In genomic region chr13:65278383-65279341, GRCm38 (mm10) we compare ENCODE assay signal across 8 mouse cellular contexts. TPM values are rescaled to one million over a fixed set of nuclear protein-coding genes. Genes with fewer than 3 reads are reported as not detected.
DNase-seq lines count a peak whose midpoint lies in the region; ATAC-seq lines count a peak whose summit lies in the region.

TSS of gene Zfp369 (plus strand) at chr13:65278814.

- H3K9me3 ChIP-seq in heart, embryonic 10.5 days = no peaks in the 10 kb centered on the region
- peaks cover 14% of the 10 kb centered on the region for H3K9me3 ChIP-seq in kidney, embryonic 15.5 days (replicated peaks)

- peak; percentile 95 to 96 for DNase-seq in B cell, adult 2 months
- DNase-seq in brain, adult 2 months (ENCODE audit: low read depth, low spot score) = peak; percentile 98
- peak; percentile 98 for DNase-seq in heart, embryonic 10.5 days (ENCODE audit: low spot score)
- DNase-seq in liver = peak; percentile 94
- peak; percentile 90 to 94 for DNase-seq in spleen, postnatal 4 days (ENCODE audit: low spot score in 2 of 2)

- under 1% methylated on average over 50 of the region's 50 CpGs for WGBS in heart, embryonic 10.5 days
- under 1% methylated on average over 50 of the region's 50 CpGs for whole genome bisulfite sequencing in kidney, embryonic 15.5 days

- H3K9ac ChIP-seq in kidney, embryonic 15.5 days = peak within 1 kb of the TSS; percentile 63

- peak within 1 kb of the TSS; percentile 71 for H3K4me3 ChIP-seq in heart, embryonic 10.5 days
- peak within 1 kb of the TSS; percentile 75 for H3K4me3 ChIP-seq in kidney, embryonic 15.5 days (replicated peaks)

- peak within 1 kb of the TSS; percentile 89 for H3K27ac ChIP-seq in heart, embryonic 10.5 days
- peak within 1 kb of the TSS; percentile 97 for H3K27ac ChIP-seq in kidney, embryonic 15.5 days

- no peaks in the 10 kb centered on the region for H3K27me3 ChIP-seq in heart, embryonic 10.5 days (ENCODE audit: insufficient read depth, poor library complexity, severe bottlenecking)
- no peaks in the 10 kb centered on the region for H3K27me3 ChIP-seq in kidney, embryonic 15.5 days

- H3K36me3 ChIP-seq in heart, embryonic 10.5 days = peaks cover 32% of the 10 kb centered on the region
- peaks cover 49% of the 10 kb centered on the region for H3K36me3 ChIP-seq in kidney, embryonic 15.5 days

- H3K4me1 ChIP-seq in heart, embryonic 10.5 days = 0 out of 2 replicates have a peak, but pooled peaks cover 4% of the 10 kb centered on the region
- H3K4me1 ChIP-seq in kidney, embryonic 15.5 days = peaks cover 13% of the 10 kb centered on the region; the same call in 1 of the 2 replicates

- peak within 1 kb of the TSS; percentile 66 for H3K4me2 ChIP-seq in kidney, embryonic 15.5 days

- ATAC-seq in erythroblast, adult 5-6 weeks (replicated peaks; ENCODE audit: low FRiP score, poor library complexity, severe bottlenecking) = peak; percentile 99
- ATAC-seq in kidney, embryonic 15.5 days (replicated peaks; ENCODE audit: low FRiP score) = peak; percentile 99
- ATAC-seq in monocyte, adult 5-6 weeks (replicated peaks; ENCODE audit: insufficient number of reproducible peaks, low FRiP score, low TSS enrichment, poor library complexity, severe bottlenecking) = peak; percentile 98

RNA-seq across cellular contexts. Expression of gene Zfp369, which starts in this region (rescaled TPM):
- total RNA-seq in erythroblast, adult 5-6 weeks (2015; ENCODE audit: low replicate concordance) = 10.6 and 11.1 TPM in 2 replicates
- 21.6 and 21.9 TPM in 2 replicates for total RNA-seq in erythroblast, adult 5-6 weeks (2017; ENCODE audit: low replicate concordance)
- 11.0 and 11.4 TPM in 2 replicates for polyA plus RNA-seq in heart, embryonic 10.5 days (2016; fragmentation: Nextera tagmentation; extraction: Ambion mirVana)
- 10.4 and 11.0 TPM in 2 replicates for polyA plus RNA-seq in kidney, embryonic 15.5 days (2015; fragmentation: Nextera tagmentation; extraction: Ambion mirVana)
- 20.6 to 43.1 TPM (median 27.9 TPM) in 3 replicates for total RNA-seq in monocyte, adult 5-6 weeks (2017)

Comparison
In these comparisons a context has a peak if more than half of its experiments do, and no peak if none do; other contexts are left out.
1. Peak in every context shown above with its lines: DNase-seq, ATAC-seq, H3K4me3 ChIP-seq and H3K27ac ChIP-seq.